Mouse (Mus musculus): Measurements from ENCODE around the gene Atf7ip. TPM values are rescaled to one million over a fixed set of nuclear protein-coding genes. Genes with fewer than 3 reads are reported as not detected.

Gene Atf7ip
- polyA plus RNA-seq, 1 experiment from 2014 or later: 66.6 TPM

DNA sequence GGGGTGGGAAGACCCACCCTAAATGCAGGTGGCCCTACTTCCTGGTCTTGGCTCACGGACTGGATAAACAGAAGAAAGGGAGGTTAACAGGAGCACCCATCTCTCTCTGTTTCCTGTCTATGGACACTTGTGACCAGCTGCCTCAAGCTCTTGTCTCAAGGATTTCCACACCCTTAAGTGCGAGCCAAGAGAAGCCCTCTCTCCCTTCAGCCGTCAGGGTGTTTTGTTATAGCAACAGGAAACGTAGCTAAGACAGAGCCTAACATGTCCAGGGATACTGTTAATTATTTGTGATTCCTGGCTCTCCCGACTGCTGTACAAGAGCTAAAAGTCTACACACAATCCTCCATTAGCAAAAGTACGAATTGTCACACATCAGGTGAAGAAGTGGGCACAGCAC is 127.8 kb downstream of the Atf7ip start:
- no peak overlapping the region for H3K4me3 ChIP-seq (ENCODE audit: low read depth, low read length)
- peaks cover 6% of the 10 kb centered on the region for H3K27me3 ChIP-seq (ENCODE audit: control insufficient read depth, insufficient read depth, low read length)
- ATAC-seq (replicated peaks; ENCODE audit: low FRiP score) (no peak), DNase-seq (ENCODE audit: low spot score) (no peak)
- no peak overlapping the region for H3K9ac ChIP-seq (ENCODE audit: low read length)
- no peak overlapping the region for H3K27ac ChIP-seq (ENCODE audit: low read depth, low read length)
- WGBS: 84% methylated on average over 6 of the region's 6 CpGs
- H3K9me3 ChIP-seq (ENCODE audit: control insufficient read depth, low read length): no peaks in the 10 kb centered on the region
- H3K36me3 ChIP-seq (ENCODE audit: control insufficient read depth, insufficient read depth, low read length): no peaks in the 10 kb centered on the region
- no peaks in the 10 kb centered on the region for H3K4me1 ChIP-seq (replicated peaks; ENCODE audit: control insufficient read depth, insufficient read depth, low read length)
- no peak overlapping the region for H3K4me2 ChIP-seq (ENCODE audit: low read depth, low read length, severe bottlenecking)

DNA sequence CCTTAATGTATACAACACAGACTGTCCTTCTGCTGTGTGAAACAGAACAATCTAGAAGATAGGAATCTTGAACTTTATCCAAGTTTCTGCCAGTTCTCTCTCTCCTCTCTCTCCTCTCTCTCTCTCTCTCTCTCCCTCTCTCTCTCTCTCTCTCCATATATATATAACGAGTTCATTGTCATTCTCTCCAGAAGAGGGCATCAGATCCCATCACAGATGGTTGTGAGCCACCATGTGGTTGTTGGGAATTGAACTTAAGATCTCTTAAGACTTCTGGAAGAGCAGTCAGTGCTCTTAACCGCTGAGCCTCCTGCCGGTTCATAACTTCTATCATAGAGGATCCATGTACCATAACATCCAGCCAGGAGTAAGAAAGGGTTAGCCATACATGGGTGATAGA is 129.0 kb downstream of the Atf7ip start:
- no peaks in the 10 kb centered on the region for H3K4me1 ChIP-seq (replicated peaks; ENCODE audit: control insufficient read depth, insufficient read depth, low read length)
- H3K36me3 ChIP-seq (ENCODE audit: control insufficient read depth, insufficient read depth, low read length): no peaks in the 10 kb centered on the region
- H3K27me3 ChIP-seq (ENCODE audit: control insufficient read depth, insufficient read depth, low read length): peaks cover 6% of the 10 kb centered on the region
- H3K9ac ChIP-seq (ENCODE audit: low read length): no peak overlapping the region
- 75% methylated on average over 3 of the region's 3 CpGs for WGBS
- H3K4me3 ChIP-seq (ENCODE audit: low read depth, low read length): no peak overlapping the region
- no peaks in the 10 kb centered on the region for H3K9me3 ChIP-seq (ENCODE audit: control insufficient read depth, low read length)
- H3K4me2 ChIP-seq (ENCODE audit: low read depth, low read length, severe bottlenecking): no peak overlapping the region
- no peak for DNase-seq (ENCODE audit: low spot score)
- no peak for ATAC-seq (replicated peaks; ENCODE audit: low FRiP score)
- no peak overlapping the region for H3K27ac ChIP-seq (ENCODE audit: low read depth, low read length)

GRCm38 (mm10) chr6:136644171-136644570 is 138.2 kb downstream of the Atf7ip start:
- H3K36me3 ChIP-seq (ENCODE audit: control insufficient read depth, insufficient read depth, low read length): no peaks in the 10 kb centered on the region
- 85% methylated on average over 2 of the region's 2 CpGs for WGBS
- H3K27me3 ChIP-seq (ENCODE audit: control insufficient read depth, insufficient read depth, low read length): no peaks in the 10 kb centered on the region
- ATAC-seq (replicated peaks; ENCODE audit: low FRiP score) (no peak), DNase-seq (ENCODE audit: low spot score) (no peak)
- H3K4me3 ChIP-seq (ENCODE audit: low read depth, low read length): no peak overlapping the region
- no peak overlapping the region for H3K9ac ChIP-seq (ENCODE audit: low read length)
- no peak overlapping the region for H3K27ac ChIP-seq (ENCODE audit: low read depth, low read length)
- H3K4me2 ChIP-seq (ENCODE audit: low read depth, low read length, severe bottlenecking): no peak overlapping the region
- 0 out of 2 replicates have a peak, but pooled peaks cover 2% of the 10 kb centered on the region for H3K4me1 ChIP-seq (replicated peaks; ENCODE audit: control insufficient read depth, insufficient read depth, low read length)
- H3K9me3 ChIP-seq (ENCODE audit: control insufficient read depth, low read length): no peaks in the 10 kb centered on the region

GRCm38 (mm10) chr6:136645754-136646153 is 139.8 kb downstream of the Atf7ip start:
- DNase-seq (ENCODE audit: low spot score): no peak
- H3K27me3 ChIP-seq (ENCODE audit: control insufficient read depth, insufficient read depth, low read length): no peaks in the 10 kb centered on the region
- WGBS: 67% methylated on average over 9 of the region's 9 CpGs
- H3K27ac ChIP-seq (ENCODE audit: low read depth, low read length): no peak overlapping the region
- no peak overlapping the region for H3K9ac ChIP-seq (ENCODE audit: low read length)
- H3K4me1 ChIP-seq (replicated peaks; ENCODE audit: control insufficient read depth, insufficient read depth, low read length): 0 out of 2 replicates have a peak, but pooled peaks cover 2% of the 10 kb centered on the region
- H3K9me3 ChIP-seq (ENCODE audit: control insufficient read depth, low read length): no peaks in the 10 kb centered on the region
- no peak overlapping the region for H3K4me3 ChIP-seq (ENCODE audit: low read depth, low read length)
- ATAC-seq (replicated peaks; ENCODE audit: low FRiP score): no peak
- H3K4me2 ChIP-seq (ENCODE audit: low read depth, low read length, severe bottlenecking): no peak overlapping the region
- no peaks in the 10 kb centered on the region for H3K36me3 ChIP-seq (ENCODE audit: control insufficient read depth, insufficient read depth, low read length)

DNA sequence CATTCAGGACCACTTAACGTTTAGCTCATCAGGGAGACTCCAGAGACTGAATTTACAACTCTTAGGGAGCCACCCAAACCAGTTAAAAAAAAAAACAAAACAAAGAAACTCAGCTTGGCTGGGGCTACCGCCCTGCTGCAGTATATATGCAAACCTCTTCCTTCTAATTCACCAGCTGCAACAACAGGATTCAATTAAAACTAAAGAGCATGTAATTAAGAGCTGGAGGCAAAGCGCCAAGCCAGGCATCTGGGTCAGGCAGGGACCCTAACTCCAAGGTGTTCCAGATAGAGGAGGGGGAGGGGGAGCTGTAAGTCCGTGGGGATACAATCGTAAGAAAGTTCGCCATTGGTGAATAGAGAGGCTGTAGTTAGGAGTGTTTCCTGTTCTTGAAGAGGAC is 140.2 kb downstream of the Atf7ip start:
- no peaks in the 10 kb centered on the region for H3K27me3 ChIP-seq (ENCODE audit: control insufficient read depth, insufficient read depth, low read length)
- 38% methylated on average over 6 of the region's 6 CpGs for WGBS
- 0 out of 2 replicates have a peak, but pooled peaks cover 2% of the 10 kb centered on the region for H3K4me1 ChIP-seq (replicated peaks; ENCODE audit: control insufficient read depth, insufficient read depth, low read length)
- no peaks in the 10 kb centered on the region for H3K9me3 ChIP-seq (ENCODE audit: control insufficient read depth, low read length)
- no peak overlapping the region for H3K27ac ChIP-seq (ENCODE audit: low read depth, low read length)
- no peak overlapping the region for H3K4me3 ChIP-seq (ENCODE audit: low read depth, low read length)
- no peak overlapping the region for H3K4me2 ChIP-seq (ENCODE audit: low read depth, low read length, severe bottlenecking)
- ATAC-seq (replicated peaks; ENCODE audit: low FRiP score) (no peak), DNase-seq (ENCODE audit: low spot score) (no peak)
- no peaks in the 10 kb centered on the region for H3K36me3 ChIP-seq (ENCODE audit: control insufficient read depth, insufficient read depth, low read length)
- no peak overlapping the region for H3K9ac ChIP-seq (ENCODE audit: low read length)

GRCm38 (mm10) chr6:136647455-136647861 is 141.5 kb downstream of the Atf7ip start:
- 79% methylated on average over 10 of the region's 10 CpGs for WGBS
- H3K4me2 ChIP-seq (ENCODE audit: low read depth, low read length, severe bottlenecking): no peak overlapping the region
- DNase-seq (ENCODE audit: low spot score): no peak

DNA sequence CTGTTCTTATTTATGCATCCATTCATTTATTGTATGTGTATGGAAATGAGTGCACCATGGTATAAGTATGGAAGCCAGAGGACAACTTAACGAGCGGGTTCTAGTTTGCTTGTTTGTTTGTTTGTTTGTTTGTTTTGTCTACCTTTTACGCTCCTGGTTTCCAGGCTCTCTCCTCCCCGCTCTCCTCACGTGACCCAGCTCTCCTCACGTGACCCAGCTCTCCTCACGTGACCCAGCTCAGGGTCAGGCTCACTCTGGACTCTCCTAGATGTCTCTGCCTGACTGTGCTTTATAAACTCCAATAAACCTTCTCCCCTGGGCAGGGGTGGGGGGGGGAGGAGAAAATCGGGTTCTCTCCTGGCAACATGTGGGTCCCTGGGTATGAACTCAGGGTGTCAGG is 144.7 kb downstream of the Atf7ip start:
- Histone ChIP-seq H3K4me1 (replicated peaks; ENCODE audit: control insufficient read depth, insufficient read depth, low read length) (0 out of 2 replicates have a peak, but pooled peaks cover 2% of the 10 kb centered on the region), H3K4me2 (ENCODE audit: low read depth, low read length, severe bottlenecking) (no peak overlapping the region), H3K27ac (ENCODE audit: low read depth, low read length) (no peak overlapping the region), H3K36me3 (ENCODE audit: control insufficient read depth, insufficient read depth, low read length) (no peaks in the 10 kb centered on the region), H3K9ac (ENCODE audit: low read length) (no peak overlapping the region), H3K27me3 (ENCODE audit: control insufficient read depth, insufficient read depth, low read length) (no peaks in the 10 kb centered on the region), H3K4me3 (ENCODE audit: low read depth, low read length) (no peak overlapping the region), H3K9me3 (ENCODE audit: control insufficient read depth, low read length) (no peaks in the 10 kb centered on the region)
- no peak for ATAC-seq (replicated peaks; ENCODE audit: low FRiP score)
- WGBS: 89% methylated on average over 8 of the region's 8 CpGs
- DNase-seq (ENCODE audit: low spot score): no peak

More at GRCm38 (mm10) chr6:136647455-136647861, 141.5 kb downstream of the Atf7ip start:
- ATAC-seq (replicated peaks; ENCODE audit: low FRiP score): no peak
- H3K4me1 ChIP-seq (replicated peaks; ENCODE audit: control insufficient read depth, insufficient read depth, low read length): 0 out of 2 replicates have a peak, but pooled peaks cover 2% of the 10 kb centered on the region
- no peaks in the 10 kb centered on the region for H3K9me3 ChIP-seq (ENCODE audit: control insufficient read depth, low read length)
- no peak overlapping the region for H3K9ac ChIP-seq (ENCODE audit: low read length)
- no peaks in the 10 kb centered on the region for H3K27me3 ChIP-seq (ENCODE audit: control insufficient read depth, insufficient read depth, low read length)
- no peak overlapping the region for H3K4me3 ChIP-seq (ENCODE audit: low read depth, low read length)
- H3K27ac ChIP-seq (ENCODE audit: low read depth, low read length): no peak overlapping the region
- H3K36me3 ChIP-seq (ENCODE audit: control insufficient read depth, insufficient read depth, low read length): no peaks in the 10 kb centered on the region

DNA sequence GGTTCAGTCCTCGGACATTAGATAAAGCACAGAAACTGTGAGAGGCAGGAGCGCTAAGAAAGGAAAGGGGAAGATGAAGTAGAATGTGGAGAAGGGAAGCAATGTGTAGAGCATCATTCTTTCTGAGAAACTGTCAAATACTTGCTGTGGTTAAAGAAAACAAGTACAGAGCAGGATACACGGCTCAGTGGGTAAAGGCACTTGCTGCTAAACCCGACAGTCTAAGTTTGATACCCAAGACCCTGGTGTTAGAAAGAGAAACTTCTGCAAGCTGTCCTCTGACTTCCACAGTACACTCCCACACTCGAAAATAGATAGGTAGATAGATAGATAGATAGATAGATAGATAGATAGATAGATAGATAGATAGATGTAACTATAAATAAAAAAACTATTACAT is 147.4 kb downstream of the Atf7ip start:
- Histone ChIP-seq H3K4me1 (replicated peaks; ENCODE audit: control insufficient read depth, insufficient read depth, low read length) (no peaks in the 10 kb centered on the region), H3K9ac (ENCODE audit: low read length) (no peak overlapping the region), H3K36me3 (ENCODE audit: control insufficient read depth, insufficient read depth, low read length) (no peaks in the 10 kb centered on the region), H3K4me3 (ENCODE audit: low read depth, low read length) (no peak overlapping the region), H3K9me3 (ENCODE audit: control insufficient read depth, low read length) (no peaks in the 10 kb centered on the region), H3K27me3 (ENCODE audit: control insufficient read depth, insufficient read depth, low read length) (no peaks in the 10 kb centered on the region), H3K27ac (ENCODE audit: low read depth, low read length) (no peak overlapping the region), H3K4me2 (ENCODE audit: low read depth, low read length, severe bottlenecking) (no peak overlapping the region)
- ATAC-seq (replicated peaks; ENCODE audit: low FRiP score): no peak
- no peak for DNase-seq (ENCODE audit: low spot score)
- WGBS: 74% methylated on average over 5 of the region's 5 CpGs

DNA sequence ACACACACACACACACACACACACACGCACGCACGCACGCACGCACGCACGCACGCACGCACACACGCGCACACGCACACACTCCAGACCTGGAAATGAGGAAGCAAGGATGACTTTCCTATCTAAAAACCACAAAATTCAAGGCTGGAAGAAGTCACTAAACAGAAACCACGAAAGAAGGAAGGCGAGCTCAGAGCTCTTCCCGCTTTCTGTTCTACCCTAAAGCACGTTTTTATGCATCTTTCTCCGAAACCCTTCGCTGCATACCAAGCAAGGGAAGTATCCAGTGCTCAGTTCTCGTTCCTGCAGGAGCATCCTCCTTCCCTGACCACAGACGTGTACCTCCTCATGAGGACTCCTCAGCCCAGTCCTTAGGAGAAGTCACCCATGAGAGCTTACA is 148.5 kb downstream of the Atf7ip start:
- Histone ChIP-seq H3K4me2 (ENCODE audit: low read depth, low read length, severe bottlenecking) (no peak overlapping the region), H3K9ac (ENCODE audit: low read length) (no peak overlapping the region), H3K4me3 (ENCODE audit: low read depth, low read length) (no peak overlapping the region), H3K9me3 (ENCODE audit: control insufficient read depth, low read length) (no peaks in the 10 kb centered on the region), H3K36me3 (ENCODE audit: control insufficient read depth, insufficient read depth, low read length) (no peaks in the 10 kb centered on the region), H3K4me1 (replicated peaks; ENCODE audit: control insufficient read depth, insufficient read depth, low read length) (no peaks in the 10 kb centered on the region), H3K27ac (ENCODE audit: low read depth, low read length) (no peak overlapping the region), H3K27me3 (ENCODE audit: control insufficient read depth, insufficient read depth, low read length) (no peaks in the 10 kb centered on the region)
- WGBS: 78% methylated on average over 20 of the region's 20 CpGs
- no peak for ATAC-seq (replicated peaks; ENCODE audit: low FRiP score)
- no peak for DNase-seq (ENCODE audit: low spot score)
